Mouse (Mus musculus): ENCODE measurements around the gene Pip5k1b.

- TF ChIP-seq EP300 (IDR thresholded peaks at IDR 0.05; ENCODE audit: low read depth): no peak
- no peak for TF ChIP-seq CTCF (IDR thresholded peaks at IDR 0.05; ENCODE audit: low read depth)
Measured at GRCm38 (mm10) chr19:24403245-24403644, 152.4 kb downstream of the Pip5k1b start.
